Mouse (Mus musculus) cerebellum, adult 2 months (tissue): ENCODE results near the gene Cend1.

Experiments
- CTCF ChIP-seq: fragments of 200-500 bp; IDR thresholded peaks from 2 replicates; pipeline ENCODE4 v1.5.1; 2011; ENCODE audit warnings: low read depth, mild to moderate bottlenecking, control low read depth, low read length, moderate library complexity, borderline replicate concordance; ENCODE audit not compliant: insufficient read depth
- POLR2A ChIP-seq: fragments of 200-500 bp; IDR thresholded peaks from 2 replicates; pipeline ENCODE4 v1.6.1; 2011; ENCODE audit warnings: low read length, control low read depth, borderline replicate concordance; ENCODE audit not compliant: insufficient read depth

GRCm38 (mm10) chr7:141459301-141459711 lies 30.0 kb upstream of the Cend1 start:
- TF ChIP-seq CTCF (0 out of 2 replicates have a peak, but pooled peaks have one; percentile 12), POLR2A (no peak)
